Mouse (Mus musculus) heart, adult 2 months (tissue): ENCODE data around the gene Rmnd5b.

Experiments
- CTCF ChIP-seq: fragments of 200-600 bp; IDR thresholded peaks from 2 replicates; pipeline ENCODE4 v1.8.1; 2022; ENCODE audit warnings: antibody characterized with exemption, mild to moderate bottlenecking, moderate library complexity
- POLR2A ChIP-seq: fragments of 200-500 bp; IDR thresholded peaks from 2 replicates; pipeline ENCODE4 v1.6.1; 2011; ENCODE audit warnings: mild to moderate bottlenecking, low read depth, low read length, control low read depth; ENCODE audit not compliant: insufficient read depth

- TF ChIP-seq POLR2A, result no peak
- no peak for TF ChIP-seq CTCF
These were observed 20.6 kb downstream of the Rmnd5b start for GRCm38 (mm10) chr11:51615129-51615528.
